Mouse (Mus musculus) frontal cortex, adult 2 months (tissue): Measurements from ENCODE around the gene Nup50. TPM values are rescaled to one million over a fixed set of nuclear protein-coding genes. Genes with fewer than 3 reads are reported as not detected.
"Not testable (repeated sequence)": the region's sequence is repeated elsewhere in the genome, so short reads cannot be mapped to it uniquely, and the experiment has no call there.

ENCODE experiments used
- DNase-seq, 2 experiments: peaks; one replicate each; pipeline ENCODE4 v3.0.0; 2022; ENCODE audit warnings: low spot score in 1 of 2; ENCODE audit errors: extremely low spot score in 1 of 2
- polyA plus RNA-seq: library from polyadenylated mRNA; depleted of rRNA; stranded (reverse); fragments of >200 nt; gene quantifications from 2 replicates; pipeline ENCODE4 v1.2.3, GENCODE M21; 2012; rRNA removed

Nup50 gene
- polyA plus RNA-seq: 13.9 and 14.7 TPM in 2 replicates

GRCm38 (mm10) chr15:84922884-84923507, at the start of gene Nup50:
Nup50 (plus strand) TSS chr15:84923411.
- peak; percentile 98 to 100 for DNase-seq

- DNase-seq: peak; percentile 66 to 77
Measured at GRCm38 (mm10) chr15:84873867-84874266, 49.3 kb upstream of the Nup50 start.

GRCm38 (mm10) chr15:84877029-84877815, 46.0 kb upstream of the Nup50 start:
- DNase-seq: peak in 1 of 2 experiments; percentile 84

- no peak for DNase-seq
Measured at GRCm38 (mm10) chr15:84888066-84888465, 35.1 kb upstream of the Nup50 start.

GRCm38 (mm10) chr15:84891246-84891645, 32.0 kb upstream of the Nup50 start:
- DNase-seq: no peak

GRCm38 (mm10) chr15:84891658-84892057, 31.6 kb upstream of the Nup50 start:
- peak; percentile 27 to 91 for DNase-seq

- DNase-seq: not testable (repeated sequence)
Measured at GRCm38 (mm10) chr15:84896216-84896615, 27.0 kb upstream of the Nup50 start.

- DNase-seq: no peak
Measured at GRCm38 (mm10) chr15:84896664-84897063, 26.5 kb upstream of the Nup50 start.

- DNase-seq: no peak
Measured at GRCm38 (mm10) chr15:84898077-84898476, 25.1 kb upstream of the Nup50 start.

GRCm38 (mm10) chr15:84903843-84904385, 19.3 kb upstream of the Nup50 start:
- no peak for DNase-seq

- no peak for DNase-seq
Measured at GRCm38 (mm10) chr15:84913201-84913600, 10.0 kb upstream of the Nup50 start.

GRCm38 (mm10) chr15:84919938-84920337, 3.3 kb upstream of the Nup50 start, which contains the start of gene Gm29666:
Gm29666 (minus strand) TSS chr15:84920038.
- DNase-seq: no peak

GRCm38 (mm10) chr15:84923508-84924181, 434 bp downstream of the Nup50 start:
- DNase-seq: no peak

- DNase-seq: peak in 1 of 2 experiments; percentile 85
Measured at GRCm38 (mm10) chr15:84924781-84925315, 1.6 kb downstream of the Nup50 start.

- DNase-seq: no peak
Measured at GRCm38 (mm10) chr15:84925495-84926018, 2.3 kb downstream of the Nup50 start.

GRCm38 (mm10) chr15:84932351-84932750, 9.1 kb downstream of the Nup50 start:
- no peak for DNase-seq

- DNase-seq: peak in 1 of 2 experiments; percentile 70
Measured at GRCm38 (mm10) chr15:84934901-84935300, 11.7 kb downstream of the Nup50 start.

- no peak for DNase-seq
Measured at GRCm38 (mm10) chr15:84940102-84940501, 16.9 kb downstream of the Nup50 start.

GRCm38 (mm10) chr15:84942647-84943285, 19.6 kb downstream of the Nup50 start:
- peak; percentile 38 to 63 for DNase-seq

GRCm38 (mm10) chr15:84944319-84944718, 21.1 kb downstream of the Nup50 start:
- DNase-seq: no peak
